In the genomic region with DNA sequence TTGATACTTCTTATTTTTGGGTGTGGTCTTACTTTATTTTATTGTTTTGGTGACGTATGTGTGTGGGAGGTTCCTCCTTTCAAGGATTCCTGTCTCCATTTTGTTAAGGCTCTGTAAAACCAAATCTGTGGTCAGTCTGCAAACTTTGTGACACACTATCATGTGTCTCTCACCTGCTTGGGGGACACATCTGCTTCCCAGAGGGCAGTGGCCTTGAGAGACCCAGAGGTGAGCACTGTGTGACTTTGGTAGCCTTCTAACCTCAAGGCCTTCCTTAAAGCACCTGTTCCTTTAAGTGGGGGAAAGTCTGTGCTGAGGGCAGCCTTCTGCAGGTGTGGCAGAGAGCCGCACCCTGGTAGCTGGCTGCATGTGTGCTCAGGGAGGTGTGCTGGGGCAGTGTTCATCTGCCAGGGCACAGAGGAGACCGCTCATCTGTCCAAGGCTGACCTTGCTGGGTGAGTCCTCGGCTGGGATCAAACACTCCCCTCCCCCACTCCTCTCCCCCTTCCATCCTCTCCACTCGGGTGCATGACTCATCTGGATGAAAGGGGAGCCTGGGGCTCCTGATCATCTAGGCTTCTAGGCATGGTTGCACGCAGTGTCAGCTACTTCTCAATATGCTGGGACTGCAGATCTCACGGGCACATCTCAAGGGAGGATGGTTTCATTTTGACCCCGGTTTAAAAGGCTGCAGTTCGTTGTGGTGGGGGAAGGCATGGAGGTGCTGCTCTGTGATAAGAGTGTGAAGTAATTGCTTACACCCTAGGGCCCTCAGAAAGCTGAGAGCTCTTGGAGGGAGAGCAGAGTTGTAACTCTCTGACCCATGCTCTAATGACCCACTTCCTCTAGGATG, we compare ENCODE assay signal across 10 mouse cellular contexts. TPM values are rescaled to one million over a fixed set of nuclear protein-coding genes. Genes with fewer than 3 reads are reported as not detected.
DNase-seq lines count a peak whose midpoint lies in the region; ATAC-seq lines count a peak whose summit lies in the region.
"Had no signal": no experiment of that assay in that cellular context is flagged by ENCODE, and none has a peak within 500 bp of the region (broad histone marks: within the 10 kb centered on the region; RNA-seq: fewer than 3 reads in every experiment).

No protein-coding gene starts in this region.

- H3K9me3 ChIP-seq in forebrain, embryonic 11.5 days (ENCODE audit: control insufficient read depth, low read length), result no peaks in the 10 kb centered on the region
- H3K9me3 ChIP-seq: limb, embryonic 13.5 days had no signal

- peak; percentile 60 for ATAC-seq in megakaryocyte-erythroid progenitor cell, adult 5-6 weeks (replicated peaks; ENCODE audit: low FRiP score, low TSS enrichment, poor library complexity, severe bottlenecking)
- ATAC-seq in forebrain, embryonic 11.5 days (replicated peaks; ENCODE audit: low FRiP score), result no peak
- ATAC-seq in frontal cortex, adult (ENCODE audit: low TSS enrichment), result no peak

- DNase-seq in urinary bladder, adult 18-20 months (ENCODE audit: low spot score in 2 of 2), result peak; percentile 38 to 44
- no peak for DNase-seq in urinary bladder, postnatal 10 days (ENCODE audit: low spot score)
- peak; percentile 74 to 84 for DNase-seq in adrenal gland, postnatal 36 days
- no peak for DNase-seq in right cerebral cortex, adult 18-20 months
- DNase-seq in forebrain, embryonic 11.5 days (ENCODE audit: low spot score), result no peak
- DNase-seq: spleen, adult 18-20 months had no signal

- WGBS in forebrain, embryonic 11.5 days, result 58% methylated on average over 9 of the region's 9 CpGs

- H3K4me3 ChIP-seq in forebrain, embryonic 11.5 days (ENCODE audit: low read depth, low read length), result no peak overlapping the region
- H3K4me3 ChIP-seq: limb, embryonic 13.5 days had no signal

- no peak overlapping the region for H3K27ac ChIP-seq in forebrain, embryonic 11.5 days (ENCODE audit: low read depth, low read length)
- H3K27ac ChIP-seq: limb, embryonic 13.5 days had no signal

- H3K4me1 ChIP-seq in forebrain, embryonic 11.5 days (replicated peaks; ENCODE audit: control insufficient read depth, insufficient read depth, low read length), result 0 out of 2 replicates have a peak, but pooled peaks cover 3% of the 10 kb centered on the region
- H3K4me1 ChIP-seq: limb, embryonic 13.5 days had no signal

- no peak overlapping the region for H3K4me2 ChIP-seq in forebrain, embryonic 11.5 days (ENCODE audit: low read depth, low read length, severe bottlenecking)
- H3K4me2 ChIP-seq: limb, embryonic 13.5 days had no signal

- no peaks in the 10 kb centered on the region for H3K27me3 ChIP-seq in forebrain, embryonic 11.5 days (ENCODE audit: control insufficient read depth, insufficient read depth, low read length)
- H3K27me3 ChIP-seq: limb, embryonic 13.5 days had no signal

- H3K36me3 ChIP-seq in forebrain, embryonic 11.5 days (ENCODE audit: control insufficient read depth, insufficient read depth, low read length), result no peaks in the 10 kb centered on the region
- H3K36me3 ChIP-seq: limb, embryonic 13.5 days had no signal

- no peak overlapping the region for H3K9ac ChIP-seq in forebrain, embryonic 11.5 days (ENCODE audit: low read length)
- H3K9ac ChIP-seq: limb, embryonic 13.5 days had no signal

RNA-seq across cellular contexts. Expression of a gene that starts 34.4 kb away (rescaled TPM):
- total RNA-seq in adrenal gland, postnatal 36 days (2021), result under 1 TPM; 0.13 to 0.70 TPM
- total RNA-seq in megakaryocyte-erythroid progenitor cell, adult 5-6 weeks (2014; fragmentation: Nextera tagmentation), result 0.25 and 0.39 TPM in 2 replicates
- total RNA-seq in megakaryocyte-erythroid progenitor cell, adult 5-6 weeks (2017), result 0.15 and 0.94 TPM in 2 replicates
- polyA plus RNA-seq in forebrain, embryonic 11.5 days (2014; fragmentation: Nextera tagmentation; extraction: Ambion mirVana), result 0.03 and 0.07 TPM in 2 replicates
- total RNA-seq: gastrocnemius, adult 8-10 months had no signal

Comparison
In these comparisons a context has a peak if more than half of its experiments do, and no peak if none do; other contexts are left out.
1. DNase-seq: peak in urinary bladder, adult 18-20 months (2 of 2) and adrenal gland, postnatal 36 days (2 of 2); none in urinary bladder, postnatal 10 days (single experiment), right cerebral cortex, adult 18-20 months (single experiment) and forebrain, embryonic 11.5 days (single experiment).